Mouse (Mus musculus) midbrain, embryonic 11.5 days (tissue): ENCODE data around the gene Ndufaf5. TPM values are rescaled to one million over a fixed set of nuclear protein-coding genes. Genes with fewer than 3 reads are reported as not detected.

Source experiments
- ATAC-seq: fragments of 200-750 bp; cut with Nextera tagmentation; 2 replicates; pipeline ENCODE4 v1.8.0; 2017; ENCODE audit warnings: moderate TSS enrichment, moderate library complexity; ENCODE audit not compliant: low FRiP score
- DNase-seq: peaks from one replicate; pipeline ENCODE4 v3.0.0; 2015; ENCODE audit warnings: low spot score; ENCODE audit errors: missing footprints
- H3K27ac ChIP-seq: fragments of 300-500 bp; sonication (generic); 2 replicates; pipeline ENCODE4 v1.5.1; 2014; ENCODE audit warnings: low read depth, low read length
- H3K27me3 ChIP-seq: fragments of 300-500 bp; sonication (generic); 2 replicates; pipeline ENCODE4 v1.6.1; 2014; ENCODE audit warnings: mild to moderate bottlenecking, low read length, moderate library complexity, mixed read lengths; ENCODE audit not compliant: control insufficient read depth, insufficient read depth
- H3K36me3 ChIP-seq: fragments of 300-500 bp; sonication (generic); 2 replicates; pipeline ENCODE4 v1.6.1; 2014; ENCODE audit warnings: mild to moderate bottlenecking, low read length, moderate library complexity, mixed read lengths; ENCODE audit not compliant: control insufficient read depth, insufficient read depth
- H3K4me1 ChIP-seq: fragments of 300-500 bp; sonication (generic); 2 replicates; pipeline ENCODE4 v1.6.1; 2014; ENCODE audit warnings: low read length; ENCODE audit not compliant: control insufficient read depth, insufficient read depth
- H3K4me2 ChIP-seq: fragments of 300-500 bp; sonication (generic); 2 replicates; pipeline ENCODE4 v1.6.1; 2014; ENCODE audit warnings: mild to moderate bottlenecking, moderate library complexity
- H3K4me3 ChIP-seq: fragments of 300-500 bp; sonication (generic); 2 replicates; pipeline ENCODE4 v1.5.1; 2014; ENCODE audit warnings: low read depth, low read length
- H3K9ac ChIP-seq: fragments of 300-500 bp; sonication (generic); 2 replicates; pipeline ENCODE4 v1.6.1; 2014; ENCODE audit warnings: low read length
- H3K9me3 ChIP-seq: fragments of 300-500 bp; sonication (generic); 2 replicates; pipeline ENCODE4 v1.6.1; 2016; ENCODE audit warnings: low read length; ENCODE audit not compliant: control insufficient read depth
- WGBS: fragments of 180-500 bp; shearing (Covaris S2); extraction: QIAGEN DNeasy Blood & Tissue Kit; methylation state at CpG from one replicate; pipeline ENCODE4 v1.1.7; 2014; 5-methylcytosine and 5-hydroxymethylcytosine counted together
- polyA plus RNA-seq: library from polyadenylated mRNA; unstranded; fragments of >200 nt; fragmentation: Nextera tagmentation; extraction: Ambion mirVana; gene quantifications from 2 replicates; pipeline ENCODE4 v1.2.1, GENCODE M21; 2014

Gene Ndufaf5
- polyA plus RNA-seq, 1 experiment from 2014 or later: 32.3 TPM

DNA sequence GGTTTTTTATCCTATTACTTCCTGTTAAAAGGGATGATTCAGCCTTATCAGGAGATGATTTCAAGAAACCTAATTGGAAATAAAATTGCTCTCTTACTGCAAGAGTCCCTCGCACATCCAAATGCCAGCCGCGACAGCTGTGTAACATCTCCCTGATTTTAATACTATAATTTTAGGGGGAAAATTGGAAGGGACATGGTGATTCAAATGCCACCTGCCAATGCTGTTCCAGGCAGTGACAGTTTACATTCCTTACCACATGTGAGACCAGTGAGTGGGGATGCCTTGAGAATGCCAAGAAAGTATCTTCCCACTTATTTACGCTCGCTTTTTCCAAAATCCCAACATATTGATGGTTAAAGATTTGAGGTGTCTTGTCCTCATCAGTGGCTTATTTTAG lies 72.7 kb downstream of the Ndufaf5 start:
- no peaks in the 10 kb centered on the region for H3K36me3 ChIP-seq
- no peak overlapping the region for H3K4me3 ChIP-seq
- H3K27me3 ChIP-seq: no peaks in the 10 kb centered on the region
- no peaks in the 10 kb centered on the region for H3K9me3 ChIP-seq
- no peak overlapping the region for H3K4me2 ChIP-seq
- no peaks in the 10 kb centered on the region for H3K4me1 ChIP-seq
- ATAC-seq (no peak), DNase-seq (peak; percentile 8)
- no peak overlapping the region for H3K27ac ChIP-seq
- 92% methylated on average over 5 of the region's 5 CpGs for WGBS
- H3K9ac ChIP-seq: no peak overlapping the region

Other genes with a start within 250 kb of the Ndufaf5 start
- gene Tasp1, start 103.8 kb upstream of the Ndufaf5 start, polyA plus RNA-seq: 14.8 and 16.8 TPM in 2 replicates
- not detected in 2 replicates for gene Gm17374, start 18.6 kb upstream of the Ndufaf5 start, polyA plus RNA-seq
- gene Esf1, start 85 bp upstream of the Ndufaf5 start, polyA plus RNA-seq: 29.1 and 34.3 TPM in 2 replicates
- not detected in 2 replicates for gene Sel1l2, start 219.1 kb downstream of the Ndufaf5 start, polyA plus RNA-seq
- gene Macrod2, start 224.7 kb downstream of the Ndufaf5 start, polyA plus RNA-seq: 45.8 and 45.9 TPM in 2 replicates